Mouse (Mus musculus) neural tube, embryonic 15.5 days (tissue): ENCODE data around the gene Spag16. TPM values are rescaled to one million over a fixed set of nuclear protein-coding genes. Genes with fewer than 3 reads are reported as not detected.
"Not testable (repeated sequence)": the region's sequence is repeated elsewhere in the genome, so short reads cannot be mapped to it uniquely, and the experiment has no call there.

Experiments used
- ATAC-seq: fragments of 200-750 bp; cut with Nextera tagmentation; 2 replicates; pipeline ENCODE4 v1.8.0; 2017; ENCODE audit warnings: mild to moderate bottlenecking, moderate TSS enrichment, moderate library complexity; ENCODE audit not compliant: low FRiP score
- H3K27ac ChIP-seq: fragments of 300-500 bp; sonication (generic); replicated peaks from 2 replicates; pipeline ENCODE4 v1.5.1; 2015; ENCODE audit warnings: mild to moderate bottlenecking, inconsistent platforms
- H3K27me3 ChIP-seq: fragments of 300-500 bp; sonication (generic); replicated peaks from 2 replicates; pipeline ENCODE4 v1.6.1; 2015; ENCODE audit warnings: inconsistent platforms
- H3K36me3 ChIP-seq: fragments of 300-500 bp; sonication (generic); 2 replicates; pipeline ENCODE4 v1.6.1; 2015; ENCODE audit warnings: inconsistent platforms
- H3K4me1 ChIP-seq: fragments of 300-500 bp; sonication (generic); 2 replicates; pipeline ENCODE4 v1.6.1; 2015; ENCODE audit warnings: inconsistent platforms
- H3K4me2 ChIP-seq: fragments of 300-500 bp; sonication (generic); 2 replicates; pipeline ENCODE4 v1.6.1; 2015; ENCODE audit warnings: inconsistent platforms, mild to moderate bottlenecking, moderate library complexity
- H3K4me3 ChIP-seq: fragments of 300-500 bp; sonication (generic); replicated peaks from 2 replicates; pipeline ENCODE4 v1.5.1; 2015; ENCODE audit warnings: mild to moderate bottlenecking, inconsistent platforms
- H3K9ac ChIP-seq: fragments of 300-500 bp; sonication (generic); replicated peaks from 2 replicates; pipeline ENCODE4 v1.6.1; 2015; ENCODE audit warnings: mild to moderate bottlenecking, inconsistent platforms
- H3K9me3 ChIP-seq: fragments of 300-500 bp; sonication (generic); replicated peaks from 2 replicates; pipeline ENCODE4 v1.6.1; 2016; ENCODE audit warnings: inconsistent platforms
- WGBS: fragments of 180-500 bp; shearing (Covaris S2); methylation state at CpG from one replicate; pipeline ENCODE4 v1.1.7; 2015; ENCODE audit warnings: mixed read lengths; 5-methylcytosine and 5-hydroxymethylcytosine counted together
- polyA plus RNA-seq: library from polyadenylated mRNA; unstranded; fragments of >200 nt; fragmentation: Nextera tagmentation; extraction: Ambion mirVana; gene quantifications from 2 replicates; pipeline ENCODE4 v1.2.1, GENCODE M21; 2015

Spag16 gene
- 0.95 and 1.5 TPM in 2 replicates for polyA plus RNA-seq

GRCm38 (mm10) chr1:69826806-69827703 lies at the start of gene Spag16:
Spag16 (plus strand) TSS chr1:69826970.
- Histone ChIP-seq H3K36me3 (no peaks in the 10 kb centered on the region), H3K4me2 (peak within 1 kb of the TSS; percentile 61), H3K27me3 (no peaks in the 10 kb centered on the region), H3K4me3 (peak within 1 kb of the TSS; percentile 41), H3K27ac (no peak within 1 kb of the TSS), H3K9ac (peak within 1 kb of the TSS; percentile 5; the same call in 1 of the 2 replicates), H3K4me1 (peaks cover 5% of the 10 kb centered on the region; the same call in 1 of the 2 replicates), H3K9me3 (no peaks in the 10 kb centered on the region)
- peak; percentile 87 for ATAC-seq
- 9% methylated on average over 38 of the region's 38 CpGs for whole genome bisulfite sequencing

DNA sequence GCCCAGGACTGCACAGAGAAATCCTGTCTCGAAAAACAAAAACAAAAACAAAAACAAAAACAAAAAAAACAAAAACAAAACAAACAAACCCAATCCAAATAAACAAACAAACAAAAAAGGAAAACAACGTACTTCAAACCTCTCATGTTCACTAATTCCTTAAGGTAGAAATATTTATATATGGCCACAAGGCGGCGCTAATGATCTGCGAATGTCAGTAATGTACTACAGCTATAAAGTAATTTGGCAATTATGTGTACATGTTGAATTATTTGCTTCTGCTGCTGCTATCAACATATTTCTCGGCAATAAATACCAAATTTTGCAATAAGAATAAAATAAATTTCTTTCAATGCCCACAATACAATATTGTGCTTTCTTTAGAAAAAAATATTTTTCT lies 41.6 kb upstream of the Spag16 start:
- 8% methylated on average over 6 of the region's 6 CpGs for WGBS
- no peak overlapping the region for H3K4me3 ChIP-seq
- H3K36me3 ChIP-seq = no peaks in the 10 kb centered on the region
- no peaks in the 10 kb centered on the region for H3K9me3 ChIP-seq
- no peaks in the 10 kb centered on the region for H3K27me3 ChIP-seq
- H3K4me2 ChIP-seq = no peak overlapping the region
- no peaks in the 10 kb centered on the region for H3K4me1 ChIP-seq
- ATAC-seq = no peak
- H3K27ac ChIP-seq = no peak overlapping the region
- H3K9ac ChIP-seq = no peak overlapping the region

DNA sequence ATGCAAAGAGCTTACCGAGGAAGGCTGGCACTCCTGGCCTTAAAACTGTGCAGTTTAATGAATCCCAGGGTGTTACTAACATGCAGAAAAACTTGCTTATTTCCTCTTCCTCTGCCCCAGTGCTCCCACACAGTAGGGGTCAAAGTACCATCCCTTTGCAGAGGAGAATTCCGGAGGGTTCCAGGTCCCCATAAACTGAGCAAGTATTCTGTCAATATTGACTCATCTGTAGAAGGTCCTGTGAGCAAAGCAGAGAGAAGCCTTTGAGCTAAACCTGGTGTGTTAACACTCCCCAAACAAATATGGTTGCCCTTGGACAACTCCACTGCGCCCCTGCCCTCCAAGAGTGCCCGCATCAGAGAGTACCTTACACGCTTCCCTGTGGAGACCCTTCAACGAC lies 40.1 kb upstream of the Spag16 start:
- 75% methylated on average over 6 of the region's 6 CpGs for WGBS

DNA sequence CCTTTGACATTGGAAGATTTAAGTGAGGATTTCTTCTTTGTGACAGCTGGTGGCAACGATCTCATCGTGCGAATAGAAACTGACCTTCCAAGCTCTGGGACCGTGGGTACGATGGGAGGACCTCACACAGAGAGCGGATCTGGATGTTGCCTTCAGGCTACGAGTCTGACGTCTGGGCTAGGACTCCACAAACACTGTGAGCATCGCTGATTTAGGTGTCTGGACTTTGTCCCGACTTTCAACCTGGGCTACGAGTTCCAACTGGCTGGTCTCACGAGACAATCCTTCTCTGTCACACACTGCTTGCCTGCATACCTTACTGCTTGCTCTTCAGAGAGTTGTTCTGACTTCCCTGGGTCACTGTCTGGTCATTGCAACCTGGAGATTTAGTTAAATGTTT lies 39.4 kb upstream of the Spag16 start:
- Histone ChIP-seq H3K4me1 (peaks cover 6% of the 10 kb centered on the region; the same call in 1 of the 2 replicates), H3K4me3 (no peak overlapping the region), H3K9ac (no peak overlapping the region), H3K4me2 (no peak overlapping the region), H3K36me3 (no peaks in the 10 kb centered on the region), H3K9me3 (no peaks in the 10 kb centered on the region), H3K27ac (no peak overlapping the region), H3K27me3 (no peaks in the 10 kb centered on the region)
- no peak for ATAC-seq
- WGBS = 71% methylated on average over 12 of the region's 12 CpGs

More for the DNA sequence above, 40.1 kb upstream of the Spag16 start:
- ATAC-seq = no peak
- H3K27ac ChIP-seq = no peak overlapping the region
- peaks cover 6% of the 10 kb centered on the region; the same call in 1 of the 2 replicates for H3K4me1 ChIP-seq
- H3K4me2 ChIP-seq = no peak overlapping the region
- H3K9ac ChIP-seq = no peak overlapping the region
- no peaks in the 10 kb centered on the region for H3K9me3 ChIP-seq
- H3K27me3 ChIP-seq = no peaks in the 10 kb centered on the region
- H3K4me3 ChIP-seq = no peak overlapping the region
- no peaks in the 10 kb centered on the region for H3K36me3 ChIP-seq

- 11% methylated on average over 28 of the region's 28 CpGs for WGBS
- Histone ChIP-seq H3K4me1 (peaks cover 6% of the 10 kb centered on the region; the same call in 1 of the 2 replicates), H3K4me2 (peak overlapping the region; percentile 62), H3K9ac (peak overlapping the region; percentile 22; the same call in 1 of the 2 replicates), H3K27me3 (no peaks in the 10 kb centered on the region), H3K9me3 (no peaks in the 10 kb centered on the region), H3K27ac (0 out of 2 replicates have a peak overlapping the region, but pooled peaks have one; percentile 19), H3K4me3 (peak overlapping the region; percentile 38), H3K36me3 (no peaks in the 10 kb centered on the region)
- ATAC-seq = peak; percentile 79; the same call in 1 of the 2 replicates
Measured at GRCm38 (mm10) chr1:69790337-69791250, 36.2 kb upstream of the Spag16 start.

GRCm38 (mm10) chr1:69798948-69799565 lies 27.7 kb upstream of the Spag16 start:
- Histone ChIP-seq H3K27ac (no peak overlapping the region), H3K4me2 (no peak overlapping the region), H3K27me3 (no peaks in the 10 kb centered on the region), H3K9me3 (no peaks in the 10 kb centered on the region), H3K4me1 (peaks cover 3% of the 10 kb centered on the region; the same call in 1 of the 2 replicates), H3K9ac (no peak overlapping the region), H3K36me3 (no peaks in the 10 kb centered on the region), H3K4me3 (no peak overlapping the region)
- ATAC-seq = no peak
- 86% methylated on average over 7 of the region's 7 CpGs for WGBS

DNA sequence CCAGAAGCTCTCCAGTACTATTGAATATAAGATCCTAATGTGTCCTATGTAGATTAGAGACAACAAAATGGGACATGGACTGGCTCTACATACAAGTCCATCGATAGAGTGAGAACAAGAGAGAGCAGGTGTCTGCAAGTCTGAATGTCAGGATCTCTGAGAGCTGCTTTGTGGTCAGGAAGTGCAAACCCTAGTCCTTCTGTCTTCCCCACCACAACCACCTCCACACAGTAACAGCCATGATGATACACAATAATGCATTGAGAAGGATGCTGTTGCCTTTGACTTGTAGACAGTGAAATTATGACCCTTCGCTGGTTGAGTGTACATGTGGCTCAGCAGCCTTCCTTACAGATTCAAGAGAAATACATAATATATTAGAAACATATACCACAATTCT lies 16.6 kb upstream of the Spag16 start:
- no peaks in the 10 kb centered on the region for H3K27me3 ChIP-seq
- no peak for ATAC-seq
- WGBS = 98% methylated on average over 2 of the region's 2 CpGs

GRCm38 (mm10) chr1:69825635-69826034 lies 1.1 kb upstream of the Spag16 start:
- H3K9ac ChIP-seq, ATAC-seq, H3K4me1 ChIP-seq, H3K36me3 ChIP-seq, H3K27ac ChIP-seq, H3K4me3 ChIP-seq, H3K9me3 ChIP-seq, H3K4me2 ChIP-seq, H3K27me3 ChIP-seq: not testable (repeated sequence)
- 84% methylated on average over 5 of the region's 5 CpGs for WGBS

More for the DNA sequence above, 16.6 kb upstream of the Spag16 start:
- Histone ChIP-seq H3K9me3 (no peaks in the 10 kb centered on the region), H3K36me3 (no peaks in the 10 kb centered on the region), H3K27ac (no peak overlapping the region), H3K4me1 (no peaks in the 10 kb centered on the region), H3K9ac (no peak overlapping the region), H3K4me3 (no peak overlapping the region), H3K4me2 (no peak overlapping the region)

DNA sequence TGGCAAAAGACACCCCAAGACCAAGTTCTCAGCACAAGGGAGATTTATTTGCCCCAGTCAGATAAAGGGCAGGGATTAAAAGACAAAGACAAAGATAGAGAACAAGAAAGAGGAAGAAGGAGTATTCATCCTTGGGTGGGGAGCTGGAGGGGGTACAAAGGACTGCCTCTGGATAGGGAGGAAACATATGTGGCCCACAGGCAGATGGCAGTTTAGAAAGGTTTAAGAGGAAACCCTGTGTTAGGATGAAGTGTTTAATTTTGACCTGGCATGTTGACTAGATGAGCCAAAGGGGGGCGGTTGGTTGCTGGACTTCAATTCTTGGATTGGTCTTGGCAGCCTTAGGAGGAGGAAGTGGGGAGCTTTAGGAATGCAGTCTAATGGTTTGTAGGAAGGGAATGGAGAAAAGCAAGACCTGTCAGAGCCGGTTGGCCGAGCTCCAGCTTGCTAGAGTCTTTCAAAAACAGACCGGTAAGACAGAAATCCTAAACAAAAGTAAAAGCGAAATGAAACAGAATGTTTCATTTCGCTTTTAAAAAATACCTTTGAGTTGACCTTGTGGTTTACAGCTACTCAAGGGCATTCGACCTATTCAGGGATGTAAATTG lies 2.2 kb downstream of the Spag16 start:
- 93% methylated on average over 7 of the region's 7 CpGs for WGBS
- H3K27me3 ChIP-seq = no peaks in the 10 kb centered on the region
- H3K27ac ChIP-seq = no peak overlapping the region
- H3K4me1 ChIP-seq = peaks cover 5% of the 10 kb centered on the region; the same call in 1 of the 2 replicates
- no peak overlapping the region for H3K9ac ChIP-seq
- no peak overlapping the region for H3K4me3 ChIP-seq
- H3K4me2 ChIP-seq = no peak overlapping the region
- ATAC-seq = no peak
- no peaks in the 10 kb centered on the region for H3K36me3 ChIP-seq
- H3K9me3 ChIP-seq = no peaks in the 10 kb centered on the region

DNA sequence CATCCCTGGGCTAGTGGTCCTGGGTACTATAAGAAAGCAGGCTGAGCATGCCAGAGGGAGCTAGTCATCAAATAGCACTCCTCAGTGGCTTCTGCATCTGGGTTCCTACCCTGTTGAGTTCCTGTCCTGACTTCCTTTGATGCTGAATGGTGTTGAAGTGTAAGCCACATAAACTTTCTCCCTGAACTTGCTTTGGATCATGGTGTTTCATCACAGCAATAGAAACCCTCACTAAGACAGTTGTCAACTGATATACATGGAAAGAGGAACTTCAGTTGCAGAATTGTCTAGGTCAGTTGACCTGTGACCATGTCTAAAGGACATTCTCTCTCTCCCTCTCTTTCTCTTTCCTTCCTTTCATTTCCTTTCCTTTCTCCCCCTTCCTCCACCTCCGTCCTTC lies 3.8 kb downstream of the Spag16 start:
- peaks cover 5% of the 10 kb centered on the region; the same call in 1 of the 2 replicates for H3K4me1 ChIP-seq
- no peak overlapping the region for H3K4me3 ChIP-seq
- H3K27me3 ChIP-seq = no peaks in the 10 kb centered on the region
- no peak overlapping the region for H3K9ac ChIP-seq
- H3K4me2 ChIP-seq = no peak overlapping the region
- H3K36me3 ChIP-seq = no peaks in the 10 kb centered on the region
- ATAC-seq = no peak
- no peak overlapping the region for H3K27ac ChIP-seq
- WGBS = 100% methylated on average over 1 of the region's 1 CpGs
- H3K9me3 ChIP-seq = no peaks in the 10 kb centered on the region

- H3K4me2 ChIP-seq = no peak overlapping the region
- no peaks in the 10 kb centered on the region for H3K36me3 ChIP-seq
- H3K9me3 ChIP-seq = no peaks in the 10 kb centered on the region
- no peak overlapping the region for H3K27ac ChIP-seq
- no peak for ATAC-seq
- H3K4me1 ChIP-seq = peaks cover 5% of the 10 kb centered on the region; the same call in 1 of the 2 replicates
- no peak overlapping the region for H3K9ac ChIP-seq
- WGBS = 93% methylated on average over 2 of the region's 2 CpGs
- H3K4me3 ChIP-seq = no peak overlapping the region
- H3K27me3 ChIP-seq = no peaks in the 10 kb centered on the region
Measured at GRCm38 (mm10) chr1:69831002-69831401, 4.2 kb downstream of the Spag16 start.
